Mouse (Mus musculus) mouse embryonic stem cell (cell line): ENCODE data around the gene Fndc10.
"Not testable (repeated sequence)": the region's sequence is repeated elsewhere in the genome, so short reads cannot be mapped to it uniquely, and the experiment has no call there.

Source experiments
- in situ Hi-C, 2 experiments: fragments of 300-500 bp; cut with MboI; formaldehyde crosslinking; loops; 1 replicate in 1 of 2; 3 replicates in 1 of 2; pipeline ENCODE4 v1.14.3; 2019 to 2020; ENCODE audit warnings: low sequenced_read_pairs in 2 of 2, low pct_unique_long_range_greater_than_20kb in 1 of 2, mixed read lengths in 1 of 2; ENCODE audit not compliant: unreplicated experiment in 1 of 2

Fndc10 gene

DNA sequence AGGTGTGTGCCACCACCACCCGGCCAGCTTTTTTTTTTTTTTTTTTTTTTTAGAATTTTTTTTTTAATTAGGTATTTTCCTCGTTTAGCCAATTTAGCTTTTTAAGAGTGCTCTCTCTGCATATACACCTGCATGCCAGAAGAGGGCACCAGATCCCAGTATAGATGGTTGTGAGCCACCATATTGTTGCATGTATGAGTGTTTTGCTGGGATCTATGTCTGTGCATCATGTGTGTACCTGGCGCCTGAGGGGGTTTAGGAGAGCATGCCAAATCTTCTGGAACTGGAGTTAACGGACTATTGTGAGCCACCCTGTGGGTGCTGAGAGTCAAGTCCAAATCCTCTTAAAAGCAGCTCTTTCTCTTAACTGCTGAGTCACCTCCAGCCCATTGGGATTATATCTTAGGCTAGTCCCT lies 27.5 kb downstream of the Fndc10 start:
- in situ Hi-C loops, result no loop called here

DNA sequence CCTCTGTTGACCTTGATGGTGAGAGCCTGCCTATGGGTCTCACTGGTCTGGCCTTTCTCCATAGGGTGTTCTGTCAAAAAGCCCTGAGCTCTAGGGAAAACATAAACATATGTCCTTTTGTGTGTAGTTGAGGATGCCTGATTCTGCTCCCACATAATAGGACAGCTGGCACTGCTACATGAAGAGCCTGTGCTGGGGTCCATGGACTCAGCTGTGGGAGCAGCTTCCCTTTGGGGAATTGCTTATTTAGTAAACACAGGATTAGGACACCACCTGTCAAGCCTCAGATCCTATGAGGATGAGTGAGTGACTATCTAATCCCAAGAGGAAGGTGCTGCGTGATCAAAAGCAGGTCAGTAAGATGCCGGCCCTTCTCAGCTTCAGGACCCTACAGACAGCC lies 33.9 kb downstream of the Fndc10 start:
- in situ Hi-C loops, result no loop called here

DNA sequence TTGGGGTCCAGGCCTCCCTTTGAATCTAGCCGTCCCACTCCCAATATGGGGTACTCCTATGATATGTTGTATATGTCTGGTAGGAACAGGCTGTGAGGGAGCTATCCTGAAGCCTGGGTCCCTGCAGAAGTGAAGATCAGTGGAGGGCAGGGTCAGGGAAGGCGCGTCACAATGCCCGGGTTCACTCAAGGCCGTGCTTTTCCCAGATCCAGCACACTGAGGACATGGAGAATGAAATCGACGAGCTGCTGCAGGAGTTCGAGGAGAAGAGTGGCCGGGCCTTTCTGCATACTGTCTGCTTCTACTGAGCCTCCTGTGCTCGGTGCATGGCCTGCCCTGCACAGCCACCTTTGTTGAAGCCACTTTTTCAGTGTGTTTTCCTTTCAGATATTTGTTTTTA lies 39.1 kb downstream of the Fndc10 start:
- in situ Hi-C loops, result no loop called here

DNA sequence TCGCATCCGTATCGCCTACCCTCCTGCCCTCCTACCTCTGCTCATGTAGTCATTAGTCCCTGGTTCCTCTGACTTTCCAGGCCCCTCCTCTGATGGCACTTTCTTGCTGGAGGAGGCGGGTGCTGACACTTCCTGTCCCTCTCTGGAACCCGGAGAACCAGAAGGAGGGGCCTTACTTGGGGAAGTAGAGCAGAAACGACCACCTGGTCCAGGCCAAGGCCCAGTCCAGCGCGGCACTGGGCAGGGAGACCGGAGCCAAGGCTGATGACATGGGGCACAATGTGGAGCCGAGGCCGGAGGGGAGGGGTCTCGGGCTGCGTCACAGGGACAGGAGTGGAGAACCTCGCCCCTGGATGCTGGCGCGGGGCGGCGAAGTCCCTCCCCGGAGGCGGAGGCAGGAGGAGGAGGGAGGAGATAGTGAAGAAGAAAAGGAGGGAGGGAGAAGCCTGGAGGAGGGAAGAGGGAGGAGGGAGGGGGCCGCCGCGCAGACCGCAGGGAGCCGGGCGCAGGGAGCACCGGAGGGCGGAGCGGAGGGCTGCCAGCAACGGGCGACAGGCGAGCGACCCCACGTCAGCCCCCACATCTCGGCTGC lies 40.3 kb downstream of the Fndc10 start, which contains the start of gene Tmem240:
TSS of gene Tmem240 (plus strand) at position 451 of the 592 bp plus-strand sequence.
- in situ Hi-C loops, result no loop called here

DNA sequence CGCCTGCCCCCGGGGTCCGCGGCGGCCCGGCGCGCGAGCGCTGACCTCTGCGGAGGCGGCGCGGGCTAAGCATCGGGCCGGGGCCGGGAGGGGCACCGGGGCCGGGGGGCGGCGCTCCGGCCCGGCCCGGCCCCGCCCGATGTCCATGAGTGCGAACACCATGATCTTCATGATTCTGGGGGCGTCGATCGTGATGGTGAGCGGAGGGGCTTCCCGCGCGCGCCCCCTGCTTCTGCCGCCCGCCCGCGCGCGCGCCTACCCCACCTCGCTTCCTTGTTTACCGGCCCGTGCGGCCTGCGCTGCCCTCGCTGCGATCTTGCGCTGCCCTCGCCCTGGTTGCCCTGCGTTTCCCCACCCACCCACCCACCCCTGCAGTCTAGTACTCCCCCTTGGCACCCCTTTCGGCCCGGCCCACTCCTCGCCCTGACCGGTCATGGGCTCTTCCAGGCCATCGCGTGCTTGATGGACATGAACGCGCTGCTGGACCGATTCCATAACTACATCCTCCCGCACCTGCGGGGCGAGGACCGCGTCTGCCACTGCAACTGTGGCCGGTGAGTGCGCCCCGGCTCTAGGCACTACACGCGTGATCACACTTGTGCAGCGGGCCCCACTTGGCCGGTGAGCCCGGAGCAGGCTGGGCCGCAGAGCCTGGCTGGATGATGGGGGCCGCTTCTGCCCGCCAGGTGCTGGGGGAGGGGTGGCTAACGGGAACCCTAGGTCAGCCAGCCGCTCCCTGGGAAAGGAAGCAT lies 41.0 kb downstream of the Fndc10 start:
- in situ Hi-C loops, result no loop called here

DNA sequence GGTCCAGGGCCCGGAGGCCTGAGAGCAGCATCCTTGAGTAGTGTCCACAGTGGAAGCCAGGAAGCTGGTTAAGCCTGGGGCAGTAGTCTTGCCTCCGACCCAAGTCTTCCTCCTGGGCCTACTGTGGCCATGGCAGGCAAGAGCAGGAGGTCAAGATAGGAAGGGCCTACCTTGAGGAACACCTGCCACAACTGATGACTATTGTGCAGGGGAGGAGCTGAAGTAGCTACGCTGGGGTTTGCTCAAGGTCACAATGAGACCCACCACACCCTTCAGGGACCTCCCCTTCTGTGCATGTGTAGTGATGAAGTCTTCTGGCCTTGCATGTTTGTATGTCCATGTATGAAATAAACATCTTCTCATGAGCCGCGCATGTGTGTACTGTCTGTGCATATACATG lies 41.6 kb downstream of the Fndc10 start:
- in situ Hi-C loops, result no loop called here

DNA sequence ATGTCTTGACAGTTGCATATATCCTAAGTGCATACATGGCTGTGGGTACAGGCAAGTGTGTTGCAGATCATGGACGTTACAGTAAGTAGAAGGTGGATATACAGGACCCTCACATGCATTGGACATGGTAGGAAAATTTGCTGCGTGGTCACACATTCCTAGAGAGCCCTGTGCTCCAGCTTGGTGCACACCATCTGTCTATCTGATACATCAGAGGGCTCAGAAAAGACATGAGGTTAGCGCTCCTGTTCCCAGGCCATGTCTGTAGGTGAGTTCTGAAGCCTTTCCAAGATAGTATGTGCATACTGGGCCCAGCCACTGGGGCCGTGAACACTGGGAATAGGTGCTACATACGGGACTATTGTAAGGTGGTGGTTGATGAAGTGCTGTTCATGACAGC lies 42.3 kb downstream of the Fndc10 start:
- in situ Hi-C loops, result no loop called here

DNA sequence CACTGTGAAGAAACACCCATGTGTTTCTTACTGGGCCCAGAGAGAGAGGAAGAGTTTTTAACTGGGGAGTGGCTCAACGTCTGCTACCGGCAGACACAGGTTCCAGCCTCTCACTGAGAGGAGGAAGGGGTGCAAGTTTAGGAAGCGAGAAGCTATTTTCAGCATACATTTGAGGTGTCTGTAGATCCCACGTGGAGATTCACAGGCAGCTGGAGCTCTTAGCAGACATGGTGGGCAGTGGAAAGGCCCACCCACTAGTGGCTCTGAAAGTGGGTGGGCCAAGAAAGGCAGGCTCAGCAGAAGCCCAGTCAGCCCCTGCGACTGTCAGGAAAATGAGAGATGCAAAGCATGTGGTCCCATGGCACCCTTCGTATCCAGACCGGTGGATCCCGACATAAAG lies 44.1 kb downstream of the Fndc10 start:
- in situ Hi-C loops, result no loop called here

DNA sequence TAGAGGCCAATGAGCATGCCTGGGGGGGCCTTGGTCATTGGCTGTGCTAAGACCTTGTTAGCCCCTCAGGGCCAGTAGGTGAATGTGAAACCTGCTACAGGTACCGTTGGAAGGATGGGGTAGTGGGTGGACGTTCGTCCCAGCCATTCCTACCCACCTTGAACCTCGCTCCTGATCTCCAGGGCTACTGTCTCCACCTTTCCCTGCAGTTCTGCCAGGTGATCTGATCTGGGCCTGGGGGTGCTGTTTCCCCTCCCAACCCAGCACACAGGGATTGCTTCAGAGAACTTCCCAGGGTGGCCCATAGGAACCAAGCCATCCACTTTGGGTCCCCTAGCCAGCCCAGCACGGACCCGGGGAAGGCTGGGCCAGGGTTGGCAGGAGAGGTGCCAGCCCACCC lies 45.0 kb downstream of the Fndc10 start:
- in situ Hi-C loops, result no loop called here

DNA sequence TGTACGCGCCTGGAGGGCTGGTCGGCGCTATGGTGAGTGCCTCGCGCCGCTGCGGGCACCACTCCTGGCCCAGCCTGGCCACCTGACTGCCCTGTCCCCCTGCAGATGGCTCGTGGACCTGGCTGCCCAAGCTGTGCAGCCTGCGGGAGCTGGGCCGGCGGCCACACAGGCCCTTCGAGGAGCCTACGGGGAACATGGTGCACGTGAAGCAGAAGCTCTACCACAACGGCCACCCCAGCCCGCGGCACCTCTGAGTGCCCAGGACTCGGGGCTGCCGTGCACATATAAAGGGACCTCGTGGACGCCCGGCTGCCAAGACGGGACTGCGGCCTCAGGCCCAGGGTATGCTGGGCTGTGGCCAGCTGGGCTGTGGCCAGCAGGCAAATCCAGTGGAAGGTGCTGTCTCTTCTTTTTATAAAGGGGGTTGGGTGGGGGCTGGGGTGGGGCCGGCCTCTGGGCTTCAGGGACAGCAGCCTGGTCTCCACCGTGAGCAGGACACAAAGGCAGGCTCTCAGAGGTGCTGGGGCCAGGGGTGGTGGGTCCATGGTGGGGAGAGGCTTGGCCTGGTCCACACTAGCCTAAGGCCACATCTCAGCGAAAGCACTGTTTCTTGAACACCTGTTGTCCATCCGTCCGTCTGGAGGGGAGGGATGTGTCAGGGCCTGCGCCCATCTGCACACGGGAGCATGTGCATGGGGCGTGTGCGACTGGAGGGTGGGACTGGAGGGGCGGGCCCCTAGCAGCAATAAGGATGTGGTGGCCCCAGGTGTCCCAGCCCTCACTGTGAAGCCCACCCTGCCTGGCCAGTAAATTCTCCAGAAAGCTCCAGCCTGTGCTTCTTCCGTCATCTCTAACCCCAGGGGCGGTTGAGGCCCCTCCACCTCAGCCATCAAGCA lies 45.8 kb downstream of the Fndc10 start:
- in situ Hi-C loops, result no loop called here

DNA sequence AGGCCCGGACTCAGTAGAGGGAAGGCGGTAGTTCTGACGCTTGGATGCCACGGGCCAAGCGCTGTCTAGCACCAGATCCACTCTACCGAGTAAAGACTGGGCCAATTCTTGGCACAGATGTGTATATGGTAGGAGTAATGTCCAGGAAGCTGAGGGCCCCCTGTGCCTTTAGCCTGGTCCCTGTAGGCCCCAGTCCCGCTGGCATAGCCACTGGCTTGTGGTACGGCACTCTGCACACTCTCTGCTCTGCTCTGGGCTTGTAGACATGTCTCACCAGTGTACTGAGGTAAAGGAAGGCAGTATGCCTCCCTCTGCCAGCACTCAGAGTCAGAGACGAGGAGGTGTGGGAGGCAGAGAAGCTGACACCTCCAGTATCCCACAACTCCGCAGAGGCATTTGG lies 46.5 kb downstream of the Fndc10 start:
- in situ Hi-C loops, result not testable (repeated sequence)

DNA sequence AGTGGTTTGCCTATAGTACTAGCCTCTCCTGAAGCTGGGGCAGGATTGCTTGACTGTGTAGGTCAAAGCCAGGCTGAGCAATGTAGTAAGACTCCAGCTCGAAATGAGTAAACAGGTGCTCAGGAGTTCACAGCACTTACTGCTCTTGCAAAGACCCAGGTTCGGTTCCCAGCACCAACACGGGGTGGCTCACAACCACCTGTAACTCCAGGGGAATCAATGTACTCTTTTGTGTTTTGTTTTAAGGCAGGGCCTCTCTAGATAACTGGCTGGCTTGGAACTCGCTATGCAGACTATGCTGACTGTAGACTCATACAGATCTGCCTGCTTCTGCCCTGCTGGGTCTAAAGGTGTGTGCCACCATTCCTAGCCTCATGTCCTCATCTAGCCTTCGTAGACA lies 48.5 kb downstream of the Fndc10 start:
- in situ Hi-C loops, result no loop called here

DNA sequence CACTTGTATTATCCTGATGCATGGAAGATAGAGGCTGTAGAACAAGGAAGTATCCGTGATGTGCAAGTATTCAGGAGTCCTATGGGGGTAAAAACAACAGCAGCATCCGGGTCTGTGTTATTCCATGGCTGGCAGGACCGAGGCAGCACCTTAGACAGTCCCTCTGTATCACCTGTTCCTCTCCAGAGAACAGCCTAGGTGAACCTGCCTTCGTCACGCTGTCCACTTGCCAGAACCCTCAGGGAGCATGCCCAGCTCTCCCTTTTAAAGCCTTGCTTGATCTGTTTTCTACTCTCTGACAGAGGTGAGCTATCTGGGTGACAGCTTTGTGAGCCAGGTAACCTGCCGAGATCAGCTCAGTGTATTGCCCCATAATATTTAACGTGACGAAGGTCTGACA lies 50.3 kb downstream of the Fndc10 start:
- in situ Hi-C loops, result no loop called here

DNA sequence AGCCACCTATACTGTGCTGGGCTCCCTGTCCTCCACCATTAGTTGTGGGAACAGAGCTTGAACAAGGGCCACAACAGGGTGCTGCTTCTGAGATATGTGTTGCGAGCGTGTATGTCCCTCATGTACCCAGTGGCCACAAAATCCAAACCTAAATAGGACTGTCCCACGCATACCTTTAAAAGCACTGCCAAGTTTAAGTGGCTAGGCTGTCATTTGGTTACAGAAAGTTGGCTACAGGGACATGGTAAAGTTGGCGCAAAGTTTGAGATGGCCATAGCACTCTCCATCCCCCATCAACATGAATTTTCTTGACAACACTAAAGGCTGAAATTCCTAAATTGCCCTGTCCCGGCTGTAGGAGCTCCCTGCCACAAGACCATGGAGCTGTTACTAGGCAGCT lies 51.0 kb downstream of the Fndc10 start:
- in situ Hi-C loops, result no loop called here
